Mouse (Mus musculus) CD4-positive, CD25-positive, alpha-beta regulatory T cell, adult 4 months (primary cell): Measurements from ENCODE around the gene Cck. TPM values are rescaled to one million over a fixed set of nuclear protein-coding genes. Genes with fewer than 3 reads are reported as not detected.

Source experiments
- ATAC-seq: one replicate; pipeline ENCODE4 v1.8.0; 2017
- polyA plus RNA-seq, 2 experiments: library from polyadenylated mRNA; unstranded; fragments of 100-300 nt; shearing (Covaris generic); gene quantifications; one replicate each; pipeline ENCODE4 v1.2.1; 2017

Cck gene
- not detected for polyA plus RNA-seq

DNA sequence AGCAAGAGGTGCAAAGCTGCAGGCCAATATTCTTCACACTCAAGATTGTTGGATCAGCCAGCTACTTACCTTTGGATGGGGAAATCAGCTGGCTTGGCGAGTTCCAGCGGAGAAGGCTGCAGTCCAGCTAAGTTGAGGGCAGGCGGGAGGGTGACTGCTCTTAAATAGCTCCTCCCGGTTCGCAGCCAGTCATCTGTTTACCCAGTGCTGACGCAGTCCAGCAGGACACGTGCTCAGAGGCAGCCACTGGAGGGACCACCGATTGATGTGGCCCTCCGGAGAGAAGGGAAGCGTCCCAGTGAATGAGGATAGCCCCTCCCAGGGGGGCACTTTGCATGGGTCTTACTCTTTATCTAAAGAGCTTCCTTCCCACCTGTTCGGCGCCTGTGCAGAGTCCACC, at the start of gene Cck:
Gene Cck (minus strand): TSS at position 166 of the 400 bp plus-strand sequence.
- no peak for ATAC-seq

GRCm38 (mm10) chr9:121541530-121541929, 46.0 kb upstream of the Cck start:
- no peak for ATAC-seq

DNA sequence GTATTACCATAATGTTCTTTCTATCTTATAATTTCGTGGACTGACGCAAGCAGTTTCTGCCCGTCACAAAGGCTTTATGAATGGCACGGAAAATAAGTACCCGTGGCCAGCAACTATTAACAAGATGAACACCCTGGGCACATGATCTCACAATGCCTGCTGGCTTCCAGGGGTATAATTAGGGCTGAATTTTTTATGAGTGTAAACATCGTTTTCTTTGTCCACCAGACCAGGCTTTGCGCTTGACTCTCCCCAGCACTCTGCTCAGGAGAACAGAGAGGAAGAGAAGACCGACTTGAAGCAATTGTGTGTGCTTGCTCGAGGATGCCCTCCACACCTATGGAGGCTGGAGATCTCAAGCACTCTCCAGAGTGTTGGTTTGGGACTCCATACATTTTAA, 37.1 kb upstream of the Cck start:
- no peak for ATAC-seq

DNA sequence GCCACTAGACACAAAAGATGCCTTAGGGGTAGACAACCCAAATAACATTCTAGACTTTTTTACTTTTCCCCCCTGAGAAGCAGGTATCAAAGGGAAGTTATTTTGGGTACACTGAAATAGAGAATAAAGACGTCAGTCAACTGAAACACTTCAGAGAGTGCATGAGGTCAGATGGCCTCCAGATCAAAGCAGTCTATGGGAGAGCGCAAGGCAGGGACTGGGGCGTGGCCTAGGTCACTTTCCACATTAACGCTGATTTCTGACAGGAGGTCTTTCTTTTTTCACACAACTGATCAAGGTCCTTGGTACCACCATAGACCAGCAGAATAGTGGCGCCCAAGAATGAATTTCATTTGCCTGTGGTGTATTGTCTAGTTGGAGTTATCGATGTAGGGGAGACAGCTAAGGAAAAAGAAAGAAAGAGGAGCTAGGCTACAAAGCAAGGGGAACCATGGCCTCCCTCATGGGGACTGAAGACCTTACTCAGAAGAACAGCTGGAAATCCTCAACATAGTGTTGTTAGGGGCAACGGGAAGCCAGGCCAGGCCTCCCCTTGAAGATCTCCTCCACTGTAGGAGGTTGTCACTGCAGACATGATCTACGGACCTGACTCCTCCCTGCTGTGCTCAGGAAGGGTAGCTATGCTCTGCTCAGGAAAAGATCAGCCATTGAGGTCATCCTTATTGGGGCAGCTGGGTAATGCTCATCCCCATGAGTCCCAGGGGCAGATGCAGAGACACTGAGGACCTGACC, 33.3 kb upstream of the Cck start:
- no peak for ATAC-seq

- ATAC-seq: no peak
These were observed 30.7 kb upstream of the Cck start for GRCm38 (mm10) chr9:121526171-121526570.

- ATAC-seq: no peak
These were observed 24.6 kb upstream of the Cck start for GRCm38 (mm10) chr9:121520047-121520446.

DNA sequence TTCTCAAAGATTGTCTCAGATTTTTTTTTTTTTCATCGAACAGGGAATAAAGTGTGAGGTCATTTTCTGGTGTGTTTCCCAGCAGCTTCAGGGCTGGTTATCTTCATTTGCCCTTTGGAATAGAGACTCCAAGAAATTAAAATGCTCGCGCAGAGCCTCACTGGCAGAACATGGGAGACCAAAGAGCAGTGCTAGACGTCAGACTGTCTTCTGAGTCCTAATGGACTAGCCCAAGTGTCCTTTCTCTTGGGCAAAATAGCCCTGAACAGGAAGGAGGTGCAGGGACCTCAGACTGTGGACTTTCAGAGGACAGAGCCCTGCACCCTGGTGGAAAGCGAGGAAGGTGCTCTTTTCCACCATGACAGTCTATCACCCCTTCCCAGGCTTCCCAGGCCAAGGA, 19.0 kb upstream of the Cck start:
- no peak for ATAC-seq

- no peak for ATAC-seq
These were observed 16.4 kb upstream of the Cck start for GRCm38 (mm10) chr9:121511911-121512310.

DNA sequence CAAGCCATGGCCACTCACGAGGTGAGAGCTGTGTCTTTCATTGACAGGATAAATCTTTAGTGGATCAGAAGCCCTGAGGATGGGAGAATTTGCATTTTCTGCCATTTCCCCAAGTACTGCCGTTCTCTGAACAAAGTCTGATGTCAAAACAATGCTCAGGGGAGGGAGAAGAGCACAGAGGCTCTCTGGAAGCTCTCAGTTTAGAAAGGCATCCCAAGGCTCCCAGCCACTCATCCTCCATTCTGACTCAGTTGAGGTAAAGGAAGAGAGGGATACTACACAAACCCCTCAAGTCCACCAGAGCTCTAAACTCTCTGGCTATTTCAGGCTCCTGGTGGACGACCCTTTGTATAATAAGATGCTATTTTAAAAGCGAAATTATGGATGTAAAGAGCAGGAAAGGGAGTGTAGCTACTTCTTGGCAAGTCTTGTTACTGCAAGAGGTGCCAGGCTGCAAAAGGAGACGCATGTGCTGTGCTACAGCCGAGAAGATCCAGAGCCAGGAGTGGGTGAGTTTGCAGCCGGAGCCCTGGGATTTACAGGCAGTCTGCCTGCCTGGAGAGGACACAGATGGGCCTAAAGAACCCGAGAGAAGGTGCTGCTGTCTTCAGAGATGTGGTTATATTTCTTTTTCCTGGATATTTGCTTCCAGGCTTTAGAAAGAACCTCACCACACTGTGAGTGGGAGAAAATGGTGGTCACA, 11.1 kb upstream of the Cck start:
- no peak for ATAC-seq

DNA sequence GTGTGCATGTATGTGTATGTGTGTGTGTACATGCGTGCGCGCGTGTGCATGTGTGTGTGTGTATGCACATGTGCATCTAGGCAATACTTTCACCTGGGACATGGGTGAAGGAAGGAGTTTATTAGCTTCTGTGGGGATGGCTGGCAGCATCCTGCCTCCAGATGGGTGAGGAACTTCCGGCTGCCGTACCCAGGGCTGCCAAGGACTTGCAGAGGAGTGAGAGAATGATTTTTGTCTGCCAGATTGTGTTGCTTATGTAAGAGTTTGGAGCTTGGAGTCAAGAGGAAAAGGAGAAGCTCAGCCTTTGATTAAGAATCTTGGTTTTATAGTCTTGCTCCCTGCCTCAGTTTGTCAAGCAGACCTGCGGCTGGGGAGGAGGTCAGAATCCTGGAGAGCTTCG, 9.9 kb upstream of the Cck start:
- ATAC-seq: no peak

DNA sequence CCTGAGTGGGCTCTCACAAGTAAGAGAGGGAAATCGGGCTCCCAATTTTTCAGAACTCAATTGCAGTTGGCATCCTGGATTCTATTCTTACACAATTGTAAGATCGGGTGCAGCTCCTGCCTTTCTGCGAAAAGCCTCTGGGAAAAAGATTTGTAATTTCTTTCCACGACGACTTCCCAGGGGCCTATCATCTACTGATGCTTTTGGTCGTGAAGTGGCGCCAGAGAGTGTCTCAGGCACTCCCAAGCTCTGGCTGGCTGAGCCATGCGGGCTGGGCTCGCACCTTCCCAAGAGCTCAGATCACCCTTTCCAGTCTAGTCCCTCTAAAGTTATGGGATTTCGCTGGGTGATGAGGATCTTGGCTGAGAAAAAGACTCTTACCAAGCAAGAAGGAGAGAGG, 608 bp upstream of the Cck start:
- ATAC-seq: no peak

DNA sequence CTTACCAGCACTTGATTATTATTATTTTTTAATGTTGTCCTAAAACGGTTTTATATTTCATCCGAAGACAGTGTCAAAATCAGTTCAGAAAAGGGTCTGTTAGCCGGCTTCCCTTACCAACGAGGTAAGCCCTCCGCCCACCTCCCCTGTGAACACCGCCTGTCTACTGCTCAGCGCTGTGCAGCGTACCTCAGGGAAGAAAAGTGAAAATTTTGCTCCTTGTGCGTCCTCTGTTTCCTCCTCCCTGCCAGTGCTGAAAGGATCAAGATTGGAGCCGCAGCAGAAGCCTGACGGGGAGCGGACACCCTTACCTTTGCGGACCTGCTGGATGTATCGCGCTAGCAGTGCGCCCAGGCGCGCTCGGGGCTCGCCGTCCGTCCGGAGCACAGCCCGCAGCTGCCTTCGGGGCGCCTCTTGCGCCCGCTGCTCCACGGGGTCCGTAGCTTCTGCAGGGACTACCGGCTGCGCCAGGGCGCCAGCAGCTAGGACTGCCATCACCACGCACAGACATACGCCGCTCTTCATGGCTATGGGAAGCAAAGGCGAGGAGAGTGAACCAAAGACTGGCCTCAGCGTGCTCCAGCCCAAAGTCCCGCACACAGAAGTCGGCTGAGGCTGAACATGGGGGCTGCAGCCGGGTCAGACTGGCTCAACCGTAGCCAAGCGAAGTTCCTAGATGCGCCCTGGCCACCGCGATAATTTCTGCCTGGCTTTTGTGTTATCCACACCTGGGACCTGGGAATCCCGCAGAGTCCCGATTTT, 1.3 kb downstream of the Cck start:
- ATAC-seq: no peak

DNA sequence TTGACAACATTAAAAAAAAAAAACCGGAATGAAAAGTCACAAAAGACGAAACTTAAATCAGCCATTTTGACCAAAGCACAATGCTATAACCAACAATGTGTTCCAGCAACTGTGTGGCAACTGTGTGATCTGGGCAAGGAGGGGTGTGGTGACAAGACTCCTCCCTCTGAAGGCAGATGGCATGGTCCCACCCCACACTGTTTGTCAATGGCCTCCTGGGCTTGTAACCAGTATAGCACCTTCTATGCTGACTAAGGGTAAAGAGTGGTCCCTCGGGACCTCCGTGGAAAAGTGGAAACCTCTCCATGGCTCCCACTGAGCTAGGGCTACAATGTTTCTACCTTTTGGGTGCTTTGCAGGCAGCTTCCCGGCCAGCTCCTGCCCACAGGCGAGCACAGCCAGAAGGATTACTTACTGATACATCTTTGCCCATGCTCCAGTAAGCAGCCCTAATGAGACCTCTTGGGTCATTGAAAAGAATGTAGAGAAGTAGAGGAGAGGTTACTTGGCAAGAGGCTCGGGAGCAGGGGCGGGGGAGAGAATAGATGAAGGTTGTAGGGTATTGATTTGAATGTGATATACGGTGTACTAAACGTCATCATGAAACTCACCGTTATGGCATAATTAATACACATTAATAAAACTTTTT, 3.8 kb downstream of the Cck start:
- no peak for ATAC-seq

GRCm38 (mm10) chr9:121487216-121487615, 8.3 kb downstream of the Cck start:
- no peak for ATAC-seq

- peak; percentile 41 for ATAC-seq
These were observed 16.0 kb downstream of the Cck start for GRCm38 (mm10) chr9:121479453-121479852.

DNA sequence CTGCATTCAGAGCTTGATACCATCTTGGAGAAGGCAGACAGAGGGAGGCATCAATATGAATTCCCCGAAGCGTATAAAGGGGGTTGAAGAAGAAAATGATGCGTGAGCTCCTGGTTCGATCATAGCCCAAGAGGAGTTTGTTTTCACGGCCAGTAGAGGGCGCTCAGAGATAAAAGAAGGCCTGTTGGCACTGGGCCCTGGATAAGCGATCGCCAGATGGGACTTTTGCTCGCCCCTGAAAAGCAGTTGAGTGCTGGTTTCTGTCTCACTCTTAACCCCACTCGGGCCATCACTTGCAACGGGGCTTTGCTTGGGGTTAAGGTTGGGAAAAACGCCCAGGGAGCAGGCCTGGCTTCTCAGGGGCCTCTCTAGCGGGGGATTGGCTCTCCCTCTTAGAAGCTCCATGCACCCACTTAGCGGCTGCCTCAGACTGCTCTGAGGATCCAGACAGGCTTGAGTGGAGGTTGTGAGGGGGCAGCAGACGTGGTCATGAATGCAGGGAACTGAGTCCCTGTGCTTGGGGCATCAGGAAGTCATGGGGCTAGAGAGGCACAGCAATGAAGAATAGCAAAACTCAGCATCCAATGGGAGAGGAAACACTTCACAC, 18.1 kb downstream of the Cck start:
- peak; percentile 71 for ATAC-seq

DNA sequence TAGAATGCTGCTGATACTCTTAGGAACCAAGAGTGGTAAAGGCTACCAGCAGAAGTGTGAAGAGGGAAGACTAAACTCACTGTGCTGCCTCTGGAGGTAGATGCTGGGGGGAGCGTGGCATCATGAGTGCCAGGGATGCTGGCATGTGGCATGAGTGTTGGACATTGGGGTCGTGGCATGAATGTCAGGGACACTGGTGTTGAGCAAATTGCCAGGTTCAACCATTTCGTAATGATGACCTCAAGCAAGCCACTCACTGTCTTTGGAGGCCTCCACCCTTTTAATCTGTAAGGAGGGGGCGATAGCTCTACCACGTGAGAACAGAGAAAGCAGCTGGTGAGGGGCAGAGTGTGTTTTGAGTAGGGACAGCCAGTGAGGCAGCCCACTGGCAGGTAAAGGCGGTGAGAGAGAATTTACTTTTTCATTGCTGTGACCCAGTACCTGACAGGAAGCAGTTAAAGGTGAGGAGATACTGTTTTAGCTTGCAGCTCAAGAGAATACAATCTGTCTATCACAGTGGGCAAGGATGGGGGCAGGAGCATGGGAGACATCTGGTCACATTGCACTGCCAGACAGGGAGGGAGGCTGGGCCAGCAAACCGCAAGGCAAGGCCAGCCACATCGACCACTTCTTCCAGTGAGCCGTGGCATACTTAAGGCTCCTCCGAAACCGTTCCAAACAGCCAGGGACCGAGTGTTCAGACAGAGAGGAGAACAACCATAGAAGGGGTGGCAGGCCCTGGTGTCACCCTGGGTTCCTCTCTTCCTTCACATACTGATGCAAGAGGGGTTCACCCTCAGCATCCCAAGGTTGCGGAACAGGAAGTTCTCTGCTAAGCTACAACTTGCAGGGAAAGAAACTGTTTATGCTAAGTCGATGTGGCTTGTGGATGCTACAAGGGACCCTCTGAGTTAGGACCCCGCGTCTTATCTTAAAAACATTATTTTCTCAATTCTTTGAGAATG, 19.7 kb downstream of the Cck start:
- ATAC-seq: no peak

DNA sequence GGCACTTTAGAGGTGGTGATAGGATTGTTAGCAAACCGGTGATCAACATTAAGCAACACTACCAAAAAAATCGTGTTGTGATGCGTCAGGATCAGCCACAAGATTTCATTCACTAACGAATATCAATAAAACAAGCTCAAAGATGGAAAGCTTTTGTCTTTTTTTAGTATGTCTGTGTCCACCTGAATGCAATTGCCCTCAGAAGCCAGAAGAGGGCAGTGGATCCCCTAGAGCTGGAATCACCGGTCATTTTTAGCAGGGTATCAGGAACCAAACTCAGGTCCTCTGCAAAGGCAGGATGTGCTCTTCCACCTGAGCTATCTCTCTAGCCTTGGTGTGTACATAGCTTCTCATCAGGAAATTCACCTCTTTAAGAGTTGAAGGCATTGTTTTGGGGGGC, 20.7 kb downstream of the Cck start:
- no peak for ATAC-seq

- no peak for ATAC-seq
These were observed 25.8 kb downstream of the Cck start for GRCm38 (mm10) chr9:121469711-121470110.

DNA sequence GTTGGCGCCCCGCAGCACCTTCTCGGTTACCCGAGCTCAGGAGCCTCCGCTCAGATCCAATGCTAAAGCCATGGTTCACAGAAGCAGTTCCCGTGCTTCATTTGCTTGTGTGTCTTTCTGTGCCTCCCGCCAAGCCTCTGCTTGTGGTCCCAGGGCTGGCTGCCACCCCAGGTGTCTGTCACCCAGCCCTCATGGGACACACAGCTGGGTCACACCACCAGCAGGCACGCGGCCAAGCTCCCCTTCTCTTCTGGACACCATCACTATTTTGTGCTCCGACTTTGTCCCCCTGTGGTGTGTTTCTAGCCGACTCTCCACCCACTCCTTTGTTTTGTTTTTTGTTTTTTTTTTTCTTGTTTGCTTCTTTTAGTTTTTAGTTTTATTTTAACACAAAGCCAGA, 28.0 kb downstream of the Cck start:
- ATAC-seq: no peak

DNA sequence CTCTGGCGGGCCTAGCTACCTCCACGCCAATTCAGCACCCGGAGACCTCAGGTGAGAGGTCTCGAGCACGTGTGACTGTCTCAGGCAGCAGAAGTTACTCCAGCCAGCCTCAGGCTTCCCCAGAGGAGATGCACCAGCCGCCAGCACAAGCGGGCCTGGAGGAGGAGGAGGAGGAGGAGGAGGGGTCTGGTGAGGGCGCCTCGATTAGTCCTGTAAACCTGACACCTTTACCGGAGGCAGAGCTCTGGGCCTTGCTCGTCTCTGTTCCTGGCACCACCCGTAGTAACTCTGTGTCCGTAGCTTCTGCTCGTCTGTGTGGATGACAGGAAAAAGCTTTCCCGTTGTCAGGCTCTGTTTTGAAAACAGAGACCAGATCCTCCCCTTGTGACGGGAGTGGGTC, 35.0 kb downstream of the Cck start:
- no peak for ATAC-seq
